Mouse (Mus musculus): Measurements from ENCODE around the gene Ep400. TPM values are rescaled to one million over a fixed set of nuclear protein-coding genes. Genes with fewer than 3 reads are reported as not detected.

Ep400 gene
- 42.0 TPM for polyA plus RNA-seq (2017; shearing (Covaris generic))

DNA sequence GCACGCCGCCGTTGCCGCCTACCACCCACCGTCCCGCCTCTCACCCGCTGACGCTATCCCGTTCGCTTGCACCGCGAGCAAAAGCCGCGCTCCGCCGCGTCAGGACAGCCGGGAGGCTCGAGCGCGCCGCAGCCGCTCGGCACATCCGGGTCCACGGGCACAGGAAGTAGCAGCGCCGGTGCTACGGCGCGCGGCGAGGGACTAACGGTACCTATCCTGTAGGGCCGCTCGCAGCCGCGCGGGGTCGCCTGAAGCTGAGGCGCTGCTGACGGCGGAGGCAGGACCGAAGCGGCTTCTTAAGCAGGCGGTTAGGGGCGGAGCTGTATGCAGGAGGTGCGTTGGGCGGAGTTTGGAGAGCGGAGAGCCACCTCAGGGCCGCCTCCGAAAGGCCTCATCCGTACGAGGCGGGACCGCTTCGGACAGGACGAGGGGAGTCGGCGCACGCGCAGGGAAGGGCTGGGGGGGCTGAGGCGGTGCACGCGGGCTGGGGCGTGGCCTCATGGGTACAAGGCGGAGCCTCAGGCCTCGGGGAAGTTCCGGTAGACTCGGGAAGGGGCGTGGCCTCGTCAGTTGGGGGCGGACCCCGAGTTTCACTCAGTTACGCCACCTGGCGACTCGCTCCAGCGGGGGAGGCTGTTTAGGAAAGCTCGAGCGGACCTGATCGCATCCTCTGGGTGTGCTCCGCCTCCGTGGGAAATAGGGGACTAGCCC, at the start of gene Ep400:
TSS of gene Ep400 (minus strand) at position 270 of the 711 bp plus-strand sequence.

DNA sequence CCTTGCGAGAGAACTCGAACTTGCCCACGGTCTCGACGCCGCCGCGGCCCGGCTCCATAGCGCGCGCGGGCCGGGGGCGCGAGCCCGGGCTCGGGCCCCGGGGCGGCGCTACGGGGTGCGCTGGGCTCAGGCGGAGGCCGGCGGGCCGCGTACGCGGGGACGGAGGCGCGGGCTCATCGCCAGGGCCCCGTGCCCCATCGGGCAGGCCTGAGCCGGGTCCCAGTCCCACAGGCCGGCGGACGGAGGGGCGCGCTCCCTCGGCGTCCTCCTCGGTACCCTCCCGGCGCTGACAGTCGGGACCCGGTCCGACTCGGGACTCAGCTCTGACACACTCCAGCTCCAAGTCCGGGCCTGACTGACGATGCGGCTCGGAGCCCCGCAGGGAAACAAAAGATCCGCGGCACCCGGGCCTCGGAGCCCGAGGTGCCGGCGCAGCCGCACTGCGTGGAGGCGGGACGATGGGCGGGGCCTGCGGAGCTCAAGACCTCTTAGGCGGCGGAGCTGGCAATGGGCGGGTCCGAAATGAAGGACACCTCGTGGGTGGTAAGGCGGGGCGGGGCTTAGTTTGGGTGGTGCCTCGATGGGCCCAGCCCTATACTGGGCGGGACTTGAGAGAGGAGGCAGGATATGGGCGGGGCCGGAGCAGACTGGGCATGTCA, 39.3 kb upstream of the Ep400 start, which contains the start of gene Ulk1:
TSS of gene Ulk1 (minus strand) at position 431 of the 659 bp plus-strand sequence.

DNA sequence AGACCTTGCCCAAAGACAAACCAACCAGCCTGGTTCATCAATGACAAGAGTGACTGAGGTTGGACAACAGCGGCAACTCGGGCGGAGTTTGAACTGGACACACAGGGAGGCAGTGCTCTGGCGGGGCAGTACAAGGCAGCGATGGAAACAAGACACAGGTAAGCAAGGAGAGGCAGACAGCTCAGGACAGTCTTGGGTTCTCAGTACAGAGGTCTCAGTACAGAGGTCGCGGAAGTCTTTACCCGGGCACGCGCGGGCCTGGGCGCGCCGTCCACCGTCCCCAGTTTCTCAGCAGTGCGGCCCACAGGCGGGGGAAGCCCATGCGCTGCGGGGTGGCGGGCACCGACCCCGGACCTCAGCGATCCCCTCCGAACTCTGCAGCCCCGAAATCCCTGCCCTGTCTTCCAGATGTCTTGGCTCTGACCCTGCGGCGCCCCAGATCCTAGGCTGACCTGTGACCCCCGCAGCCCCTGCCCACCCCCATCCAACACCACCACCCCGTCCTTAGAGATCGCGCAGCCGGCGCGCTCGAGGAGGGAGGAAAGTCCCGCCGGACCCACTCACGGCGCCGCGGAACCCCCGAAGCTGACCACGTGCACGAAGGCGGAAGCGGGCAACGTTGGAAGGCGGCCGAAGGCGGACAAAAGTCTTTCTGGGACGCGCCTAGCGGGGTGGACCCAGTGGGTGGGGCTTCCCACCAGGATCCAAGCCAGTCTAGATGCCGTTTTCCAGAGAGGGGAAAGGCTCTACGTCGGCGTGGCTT, 9.7 kb upstream of the Ep400 start, which contains the start of gene Pus1:
TSS of gene Pus1 (minus strand) at position 662 of the 763 bp plus-strand sequence.

DNA sequence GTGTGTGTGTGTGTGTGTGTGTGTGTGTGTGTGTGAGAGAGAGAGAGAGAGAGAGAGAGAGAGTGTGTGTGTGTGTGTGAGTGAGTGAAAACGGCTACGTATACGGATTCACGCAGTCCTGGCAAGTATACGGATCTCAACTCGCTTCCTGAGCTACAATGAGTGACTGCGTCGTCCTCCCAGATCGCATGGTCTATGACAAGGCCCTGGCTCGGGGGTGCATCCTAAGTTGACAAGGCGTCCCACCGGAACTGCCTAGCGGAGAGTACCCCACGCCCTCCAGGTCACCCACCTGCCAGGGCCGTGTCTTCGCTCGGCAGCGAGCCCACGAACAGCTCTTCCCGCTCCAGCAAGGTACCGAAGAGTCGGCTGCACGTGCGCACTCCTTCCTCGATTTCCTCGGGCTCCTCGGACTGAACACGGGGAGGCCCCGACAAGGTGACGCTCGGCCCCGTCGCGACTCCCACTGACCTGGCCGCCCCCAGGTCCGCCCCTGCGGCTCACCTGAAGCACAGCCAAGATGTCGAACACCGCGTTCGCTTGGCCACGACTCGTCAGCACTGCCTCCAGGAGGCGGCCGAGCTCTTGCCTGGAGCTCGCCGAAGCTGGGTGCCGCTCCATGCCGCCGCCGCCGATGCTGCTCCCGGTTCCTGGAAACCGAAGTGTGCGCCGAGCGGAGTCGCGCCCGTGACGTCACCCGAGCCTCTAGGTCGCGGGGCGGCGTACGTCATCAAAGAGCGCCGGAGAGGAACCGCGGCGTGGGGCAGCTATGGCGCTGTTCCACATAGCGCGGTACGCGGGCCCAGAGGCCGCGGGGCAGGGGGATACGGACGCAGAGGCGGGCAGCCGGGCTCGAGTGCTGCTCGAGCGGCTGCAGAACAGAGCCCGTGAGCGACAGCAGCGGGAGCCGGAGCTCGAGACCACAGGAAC, 117.5 kb downstream of the Ep400 start, which contains the start of the genes Noc4l and Ddx51:
TSS of gene Noc4l (minus strand) at position 699 of the 930 bp plus-strand sequence.
TSS of gene Ddx51 (plus strand) at position 733 of the 930 bp plus-strand sequence.

Other genes with a start within 250 kb of the Ep400 start
- gene Galnt9, start 226.4 kb downstream of the Ep400 start, polyA plus RNA-seq (2017; shearing (Covaris generic)), result 9.2 TPM
- gene Noc4l, start 117.3 kb downstream of the Ep400 start, polyA plus RNA-seq (2017; shearing (Covaris generic)), result 86.4 TPM
- 12.6 TPM for gene Ddx51, start 117.3 kb downstream of the Ep400 start, polyA plus RNA-seq (2017; shearing (Covaris generic))
- gene Pus1, start 9.9 kb upstream of the Ep400 start, polyA plus RNA-seq (2017; shearing (Covaris generic)), result 25.5 TPM
- 6.6 TPM for gene Ulk1, start 39.4 kb upstream of the Ep400 start, polyA plus RNA-seq (2017; shearing (Covaris generic))
- gene Hscb, start 69.1 kb upstream of the Ep400 start, polyA plus RNA-seq (2017; shearing (Covaris generic)), result 31.8 TPM
- gene Chek2, start 69.3 kb upstream of the Ep400 start, polyA plus RNA-seq (2017; shearing (Covaris generic)), result 8.6 TPM
- 3.1 TPM for gene Ttc28, start 109.1 kb upstream of the Ep400 start, polyA plus RNA-seq (2017; shearing (Covaris generic))

Measured in CD4-positive, CD25-positive, alpha-beta regulatory T cell, adult 9 weeks (primary cell).